ENCODE assay signal across 11 mouse cellular contexts in genomic region chr7:49064792-49065521, GRCm38 (mm10).
DNase-seq lines count a peak whose midpoint lies in the region; ATAC-seq lines count a peak whose summit lies in the region.
"Had no signal": no experiment of that assay in that cellular context is flagged by ENCODE, and none has a peak within 500 bp of the region (broad histone marks: within the 10 kb centered on the region; RNA-seq: fewer than 3 reads in every experiment).

No protein-coding gene starts in this region.

- DNase-seq in embryonic facial prominence, embryonic 10.5 days (ENCODE audit: low spot score) = no peak
- DNase-seq in lung, postnatal 25 days (ENCODE audit: low spot score) = no peak
- no peak for DNase-seq in gastrocnemius, postnatal 10 days
- DNase-seq in c-Kit-positive CD71-positive TER-119-positive erythroid progenitor cells, embryonic 14.5 days (ENCODE audit: low spot score) = no peak
- DNase-seq: thymus, adult 2 months had no signal

- H3K36me3 ChIP-seq in embryonic facial prominence, embryonic 13.5 days = no peaks in the 10 kb centered on the region
- H3K36me3 ChIP-seq in embryonic facial prominence, embryonic 10.5 days (replicated peaks) = no peaks in the 10 kb centered on the region
- H3K36me3 ChIP-seq in lung, embryonic 15.5 days = no peaks in the 10 kb centered on the region
- no peaks in the 10 kb centered on the region for H3K36me3 ChIP-seq in hindbrain, embryonic 12.5 days
- H3K36me3 ChIP-seq in midbrain, embryonic 15.5 days (replicated peaks) = no peaks in the 10 kb centered on the region

- WGBS in embryonic facial prominence, embryonic 13.5 days = 72% methylated on average over 4 of the region's 4 CpGs
- WGBS in embryonic facial prominence, embryonic 10.5 days = 85% methylated on average over 4 of the region's 4 CpGs
- 53% methylated on average over 4 of the region's 4 CpGs for WGBS in lung, embryonic 15.5 days
- WGBS in hindbrain, embryonic 12.5 days = 66% methylated on average over 4 of the region's 4 CpGs
- WGBS in midbrain, embryonic 15.5 days = 45% methylated on average over 4 of the region's 4 CpGs

- peaks cover 3% of the 10 kb centered on the region; the same call in 1 of the 2 replicates for H3K4me1 ChIP-seq in embryonic facial prominence, embryonic 13.5 days
- peaks cover 31% of the 10 kb centered on the region for H3K4me1 ChIP-seq in embryonic facial prominence, embryonic 10.5 days
- 0 out of 2 replicates have a peak, but pooled peaks cover 2% of the 10 kb centered on the region for H3K4me1 ChIP-seq in lung, embryonic 15.5 days
- peaks cover 61% of the 10 kb centered on the region for H3K4me1 ChIP-seq in hindbrain, embryonic 12.5 days
- H3K4me1 ChIP-seq in midbrain, embryonic 15.5 days = peaks cover 37% of the 10 kb centered on the region
- H3K4me1 ChIP-seq: megakaryocyte, embryonic 14.5 days had no signal

- 0 out of 2 replicates have a peak, but pooled peaks have one; percentile 40 for ATAC-seq in embryonic facial prominence, embryonic 13.5 days (ENCODE audit: insufficient number of reproducible peaks, insufficient read depth, low FRiP score, low TSS enrichment, low read depth)
- ATAC-seq in lung, embryonic 15.5 days (ENCODE audit: borderline replicate concordance, extremely low read depth, low FRiP score, low TSS enrichment) = peak; percentile 53; the same call in 1 of the 2 replicates
- peak; percentile 27 for ATAC-seq in hindbrain, embryonic 12.5 days (ENCODE audit: low FRiP score)
- peak; percentile 51; the same call in 1 of the 2 replicates for ATAC-seq in midbrain, embryonic 15.5 days (replicated peaks)
- ATAC-seq: inflammation-experienced regulatory T-cells, adult 6 months had no signal

- H3K27me3 ChIP-seq in embryonic facial prominence, embryonic 13.5 days = peaks cover 12% of the 10 kb centered on the region; the same call in 1 of the 2 replicates
- peaks cover 70% of the 10 kb centered on the region for H3K27me3 ChIP-seq in embryonic facial prominence, embryonic 10.5 days (replicated peaks; ENCODE audit: low read depth, poor library complexity, severe bottlenecking)
- H3K27me3 ChIP-seq in lung, embryonic 15.5 days = no peaks in the 10 kb centered on the region
- H3K27me3 ChIP-seq in hindbrain, embryonic 12.5 days = no peaks in the 10 kb centered on the region
- H3K27me3 ChIP-seq in midbrain, embryonic 15.5 days (replicated peaks) = no peaks in the 10 kb centered on the region

- H3K4me2 ChIP-seq in embryonic facial prominence, embryonic 13.5 days = no peak overlapping the region
- H3K4me2 ChIP-seq in lung, embryonic 15.5 days = no peak overlapping the region
- H3K4me2 ChIP-seq in hindbrain, embryonic 12.5 days (replicated peaks) = no peak overlapping the region
- H3K4me2 ChIP-seq in midbrain, embryonic 15.5 days = no peak overlapping the region

- H3K9me3 ChIP-seq in embryonic facial prominence, embryonic 13.5 days = no peaks in the 10 kb centered on the region
- no peaks in the 10 kb centered on the region for H3K9me3 ChIP-seq in embryonic facial prominence, embryonic 10.5 days
- no peaks in the 10 kb centered on the region for H3K9me3 ChIP-seq in lung, embryonic 15.5 days
- no peaks in the 10 kb centered on the region for H3K9me3 ChIP-seq in hindbrain, embryonic 12.5 days (replicated peaks)
- no peaks in the 10 kb centered on the region for H3K9me3 ChIP-seq in midbrain, embryonic 15.5 days
- H3K9me3 ChIP-seq: megakaryocyte, embryonic 14.5 days had no signal

- H3K4me3 ChIP-seq in embryonic facial prominence, embryonic 13.5 days = no peak overlapping the region
- H3K4me3 ChIP-seq in embryonic facial prominence, embryonic 10.5 days = no peak overlapping the region
- no peak overlapping the region for H3K4me3 ChIP-seq in lung, embryonic 15.5 days
- no peak overlapping the region for H3K4me3 ChIP-seq in hindbrain, embryonic 12.5 days
- no peak overlapping the region for H3K4me3 ChIP-seq in midbrain, embryonic 15.5 days
- H3K4me3 ChIP-seq: megakaryocyte, embryonic 14.5 days had no signal

- no peak overlapping the region for H3K9ac ChIP-seq in embryonic facial prominence, embryonic 13.5 days
- no peak overlapping the region for H3K9ac ChIP-seq in lung, embryonic 15.5 days
- H3K9ac ChIP-seq in hindbrain, embryonic 12.5 days = no peak overlapping the region
- H3K9ac ChIP-seq in midbrain, embryonic 15.5 days = no peak overlapping the region

- no peak overlapping the region for H3K27ac ChIP-seq in embryonic facial prominence, embryonic 13.5 days
- H3K27ac ChIP-seq in embryonic facial prominence, embryonic 10.5 days (replicated peaks) = no peak overlapping the region
- H3K27ac ChIP-seq in lung, embryonic 15.5 days = no peak overlapping the region
- H3K27ac ChIP-seq in hindbrain, embryonic 12.5 days = peak overlapping the region; percentile 83
- H3K27ac ChIP-seq in midbrain, embryonic 15.5 days = peak overlapping the region; percentile 45

Comparison
In these comparisons a context has a peak if more than half of its experiments do, and no peak if none do; other contexts are left out.
1. H3K27ac ChIP-seq: peak in hindbrain, embryonic 12.5 days (single experiment) and midbrain, embryonic 15.5 days (single experiment); none in embryonic facial prominence, embryonic 13.5 days (single experiment), embryonic facial prominence, embryonic 10.5 days (single experiment) and lung, embryonic 15.5 days (single experiment).
2. Peak in every context shown above with its lines, with median percentiles within 50 percentile points of each other: ATAC-seq.